Mouse (Mus musculus): ENCODE data around the gene Ndel1. TPM values are rescaled to one million over a fixed set of nuclear protein-coding genes. Genes with fewer than 3 reads are reported as not detected.

Ndel1 gene
- polyA plus RNA-seq, 1 experiment = not detected

DNA sequence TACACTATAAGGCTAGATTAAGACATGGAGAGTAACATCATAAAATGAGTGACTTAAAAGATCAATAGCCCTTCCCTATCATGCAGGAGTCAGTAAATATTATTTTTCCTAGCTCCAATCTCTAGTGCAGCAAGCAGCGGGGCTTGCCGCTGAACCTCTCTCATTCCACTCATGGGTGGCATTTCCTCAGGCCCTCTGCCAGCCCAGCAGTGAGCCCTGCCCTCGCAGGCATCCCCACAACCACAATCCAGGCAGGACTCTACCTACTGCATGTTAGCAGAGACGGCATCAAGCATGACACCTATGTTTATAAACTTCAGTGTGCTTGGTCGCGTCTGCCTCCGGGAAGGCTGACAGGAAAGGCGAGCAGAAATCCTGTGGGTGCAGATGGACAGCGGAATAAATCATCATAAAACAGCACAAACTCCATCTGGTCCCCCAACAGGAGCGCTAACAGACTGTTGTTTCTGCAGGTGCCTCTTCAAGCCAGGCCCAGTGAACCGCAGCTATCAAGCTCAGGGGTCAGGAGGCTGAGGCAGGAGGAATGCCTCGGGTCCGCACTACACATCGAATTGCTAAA, 52.3 kb downstream of the Ndel1 start:
- 90% methylated on average over 14 of the region's 14 CpGs for WGBS
- Histone ChIP-seq H3K4me3 (ENCODE audit: insufficient read depth, low read depth, low read length) (no peak overlapping the region), H3K27ac (ENCODE audit: insufficient read depth, low read depth, low read length) (no peak overlapping the region), H3K4me1 (ENCODE audit: control insufficient read depth, insufficient read depth, low read length) (peaks cover 3% of the 10 kb centered on the region; the same call in 1 of the 2 replicates)
- TF ChIP-seq CTCF (IDR thresholded peaks at IDR 0.05; ENCODE audit: insufficient read depth, low read depth, low read length) (no peak), POLR2A (IDR thresholded peaks at IDR 0.05; ENCODE audit: insufficient read depth, low read depth, low read length) (no peak)

DNA sequence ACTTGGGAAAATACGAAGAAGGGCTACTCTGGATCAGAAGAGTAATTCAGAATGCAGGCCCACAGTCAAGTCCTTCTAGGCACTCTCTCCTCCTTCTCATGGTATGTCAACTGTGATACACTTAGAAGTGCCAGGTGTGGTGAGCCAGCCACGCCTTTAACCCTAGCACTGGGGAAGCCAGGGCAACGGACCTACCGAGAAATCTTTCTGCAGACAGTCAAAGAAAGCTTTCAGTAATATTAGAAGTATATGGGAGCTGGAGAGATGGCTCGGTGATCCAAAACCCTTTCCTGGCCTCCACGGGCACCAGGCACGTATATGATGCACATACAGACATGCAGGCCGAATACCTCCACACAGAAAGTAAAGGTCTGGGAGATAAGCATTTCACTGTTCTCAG, 53.2 kb downstream of the Ndel1 start:
- WGBS = 87% methylated on average over 8 of the region's 8 CpGs
- Histone ChIP-seq H3K4me1 (ENCODE audit: control insufficient read depth, insufficient read depth, low read length) (peaks cover 3% of the 10 kb centered on the region; the same call in 1 of the 2 replicates), H3K4me3 (ENCODE audit: insufficient read depth, low read depth, low read length) (no peak overlapping the region), H3K27ac (ENCODE audit: insufficient read depth, low read depth, low read length) (no peak overlapping the region)
- TF ChIP-seq CTCF (IDR thresholded peaks at IDR 0.05; ENCODE audit: insufficient read depth, low read depth, low read length) (no peak), POLR2A (IDR thresholded peaks at IDR 0.05; ENCODE audit: insufficient read depth, low read depth, low read length) (no peak)

DNA sequence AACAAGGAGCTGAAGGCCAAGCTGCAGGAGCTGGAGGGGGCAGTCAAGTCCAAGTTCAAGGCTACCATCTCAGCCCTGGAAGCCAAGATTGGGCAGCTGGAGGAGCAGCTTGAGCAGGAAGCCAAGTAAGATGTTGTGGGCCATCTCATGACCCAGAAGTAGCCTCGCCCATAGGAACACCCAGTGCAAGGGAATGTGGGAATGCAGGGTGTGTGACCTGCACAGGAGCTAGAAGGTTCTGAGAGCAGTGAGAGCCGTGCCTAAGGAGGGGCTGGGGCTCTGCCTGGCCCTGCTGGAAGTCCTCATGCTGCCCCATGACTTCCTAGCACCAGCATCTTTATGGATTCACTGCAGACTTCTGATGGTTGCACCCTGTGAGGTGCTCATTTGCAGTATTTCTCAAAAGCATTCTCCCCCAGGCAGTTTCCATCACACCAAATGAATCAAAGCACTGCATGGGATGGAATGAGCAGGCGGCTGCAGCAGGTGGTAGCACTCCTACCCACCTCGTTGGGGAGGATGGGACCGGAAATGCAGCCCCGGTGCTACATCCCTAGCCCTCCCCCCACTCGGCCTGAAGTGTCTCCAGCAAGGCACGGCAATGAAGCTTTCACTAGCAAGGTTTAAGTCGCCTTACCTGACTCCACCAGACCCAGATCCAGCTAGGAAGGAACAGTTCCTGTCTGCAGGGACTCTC, 59.6 kb downstream of the Ndel1 start:
- TF ChIP-seq POLR2A (IDR thresholded peaks at IDR 0.05; ENCODE audit: insufficient read depth, low read depth, low read length) (no peak), CTCF (IDR thresholded peaks at IDR 0.05; ENCODE audit: insufficient read depth, low read depth, low read length) (no peak)
- H3K4me1 ChIP-seq (ENCODE audit: control insufficient read depth, insufficient read depth, low read length) = no peaks in the 10 kb centered on the region
- WGBS = 80% methylated on average over 9 of the region's 9 CpGs
- no peak overlapping the region for H3K27ac ChIP-seq (ENCODE audit: insufficient read depth, low read depth, low read length)
- no peak overlapping the region for H3K4me3 ChIP-seq (ENCODE audit: insufficient read depth, low read depth, low read length)

DNA sequence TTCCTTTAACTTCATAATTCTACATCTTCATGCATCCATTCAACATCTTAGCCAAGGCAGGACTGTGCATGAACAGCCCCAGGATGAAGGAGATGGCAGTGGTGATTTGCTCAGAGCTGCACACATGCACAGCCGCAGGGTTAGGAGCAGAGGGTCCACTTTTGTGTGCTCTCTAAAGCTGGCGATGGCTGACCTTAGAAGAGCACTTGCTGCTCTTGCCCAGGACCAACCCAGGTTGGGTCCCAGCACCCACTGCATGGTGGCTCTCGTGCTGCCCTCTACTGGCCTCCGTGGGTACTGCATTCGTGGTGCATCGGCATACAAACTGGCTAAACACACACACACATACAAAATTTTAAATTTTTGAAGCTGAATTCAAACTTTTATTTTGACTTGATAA, 63.9 kb downstream of the Ndel1 start:
- H3K4me3 ChIP-seq (ENCODE audit: insufficient read depth, low read depth, low read length) = no peak overlapping the region
- 30% methylated on average over 6 of the region's 6 CpGs for WGBS
- TF ChIP-seq CTCF (IDR thresholded peaks at IDR 0.05; ENCODE audit: insufficient read depth, low read depth, low read length) = peak; percentile 87
- no peak for TF ChIP-seq POLR2A (IDR thresholded peaks at IDR 0.05; ENCODE audit: insufficient read depth, low read depth, low read length)
- H3K27ac ChIP-seq (ENCODE audit: insufficient read depth, low read depth, low read length) = no peak overlapping the region
- no peaks in the 10 kb centered on the region for H3K4me1 ChIP-seq (ENCODE audit: control insufficient read depth, insufficient read depth, low read length)

DNA sequence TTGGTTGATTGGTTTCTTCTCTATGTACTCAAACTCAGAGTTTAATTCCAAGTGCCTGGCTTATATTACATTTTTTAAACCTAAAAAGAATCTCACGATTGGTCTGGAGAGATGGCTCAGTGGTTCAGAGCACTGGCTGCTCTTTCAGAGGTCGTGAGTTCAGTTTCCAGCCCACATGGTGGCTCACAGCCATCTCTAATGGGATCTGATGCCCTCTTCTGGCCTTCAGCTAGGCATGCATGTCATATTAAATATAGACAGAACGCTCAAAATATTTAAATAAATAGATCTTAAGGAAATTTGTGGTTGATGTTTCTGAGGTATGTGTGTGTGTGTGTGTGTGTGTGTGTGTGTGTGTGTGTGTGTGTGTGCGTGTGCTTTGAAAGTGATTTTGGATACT, 66.5 kb downstream of the Ndel1 start:
- 49% methylated on average over 4 of the region's 4 CpGs for WGBS
- TF ChIP-seq POLR2A (IDR thresholded peaks at IDR 0.05; ENCODE audit: insufficient read depth, low read depth, low read length) (no peak), CTCF (IDR thresholded peaks at IDR 0.05; ENCODE audit: insufficient read depth, low read depth, low read length) (no peak)
- no peak overlapping the region for H3K27ac ChIP-seq (ENCODE audit: insufficient read depth, low read depth, low read length)
- H3K4me1 ChIP-seq (ENCODE audit: control insufficient read depth, insufficient read depth, low read length) = no peaks in the 10 kb centered on the region
- H3K4me3 ChIP-seq (ENCODE audit: insufficient read depth, low read depth, low read length) = no peak overlapping the region

DNA sequence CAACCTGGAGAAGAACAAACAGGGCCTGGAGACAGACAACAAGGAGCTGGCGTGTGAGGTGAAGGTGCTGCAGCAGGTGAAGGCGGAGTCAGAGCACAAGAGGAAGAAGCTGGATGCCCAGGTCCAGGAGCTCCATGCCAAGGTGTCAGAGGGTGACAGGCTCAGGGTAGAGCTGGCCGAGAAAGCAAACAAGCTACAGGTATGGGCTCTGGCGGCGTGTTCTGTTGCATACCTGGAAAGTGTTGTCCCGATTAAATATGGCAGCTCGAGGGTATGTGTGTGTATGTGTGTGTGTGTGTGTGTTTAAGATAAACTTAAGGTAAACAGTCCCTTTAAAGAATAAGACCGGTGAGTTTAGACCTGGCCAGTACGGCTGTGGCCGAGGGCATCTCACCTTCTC, 73.4 kb downstream of the Ndel1 start:
- WGBS = 96% methylated on average over 10 of the region's 10 CpGs
- Histone ChIP-seq H3K27ac (ENCODE audit: insufficient read depth, low read depth, low read length) (no peak overlapping the region), H3K4me3 (ENCODE audit: insufficient read depth, low read depth, low read length) (no peak overlapping the region), H3K4me1 (ENCODE audit: control insufficient read depth, insufficient read depth, low read length) (no peaks in the 10 kb centered on the region)
- TF ChIP-seq CTCF (IDR thresholded peaks at IDR 0.05; ENCODE audit: insufficient read depth, low read depth, low read length) (no peak), POLR2A (IDR thresholded peaks at IDR 0.05; ENCODE audit: insufficient read depth, low read depth, low read length) (no peak)

DNA sequence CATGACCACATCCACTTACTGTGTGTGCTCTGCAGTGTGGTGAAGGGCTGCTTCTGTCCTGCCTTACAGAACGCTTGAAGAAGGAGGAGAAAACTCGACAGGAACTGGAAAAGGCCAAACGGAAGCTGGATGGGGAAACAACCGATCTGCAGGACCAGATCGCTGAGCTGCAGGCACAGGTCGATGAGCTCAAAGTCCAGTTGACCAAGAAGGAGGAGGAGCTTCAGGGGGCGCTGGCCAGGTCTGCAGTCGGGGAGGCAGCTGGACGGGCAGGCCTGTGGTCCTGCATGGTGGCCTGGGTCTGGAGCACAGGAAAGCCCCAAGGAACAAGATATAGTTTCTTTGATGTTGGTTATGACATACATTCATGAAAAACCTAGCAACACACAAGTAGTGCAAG, 79.9 kb downstream of the Ndel1 start:
- TF ChIP-seq CTCF (IDR thresholded peaks at IDR 0.05; ENCODE audit: insufficient read depth, low read depth, low read length) (no peak), POLR2A (IDR thresholded peaks at IDR 0.05; ENCODE audit: insufficient read depth, low read depth, low read length) (no peak)
- Histone ChIP-seq H3K4me1 (ENCODE audit: control insufficient read depth, insufficient read depth, low read length) (no peaks in the 10 kb centered on the region), H3K4me3 (ENCODE audit: insufficient read depth, low read depth, low read length) (no peak overlapping the region), H3K27ac (ENCODE audit: insufficient read depth, low read depth, low read length) (no peak overlapping the region)
- 90% methylated on average over 9 of the region's 9 CpGs for WGBS

DNA sequence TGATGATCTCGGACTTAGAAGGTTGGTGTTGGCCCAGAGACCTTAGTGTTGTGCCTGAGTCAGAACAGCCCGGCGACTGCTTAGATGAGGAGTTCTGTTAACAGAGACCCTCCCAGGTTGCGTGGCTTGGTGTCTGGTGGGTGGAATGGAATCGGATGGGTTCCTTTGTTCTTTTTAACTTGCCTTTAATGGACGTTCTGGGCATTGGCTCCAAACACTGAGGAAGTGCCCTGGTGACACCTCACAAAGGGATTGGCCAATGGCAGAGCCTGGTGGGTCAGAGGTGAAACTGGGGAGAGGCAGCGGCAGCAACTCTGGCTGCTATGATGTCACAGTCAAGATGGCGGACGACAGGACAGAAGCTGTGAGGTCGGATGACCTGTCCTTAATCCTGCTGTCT, 80.9 kb downstream of the Ndel1 start:
- H3K4me1 ChIP-seq (ENCODE audit: control insufficient read depth, insufficient read depth, low read length) = no peaks in the 10 kb centered on the region
- H3K4me3 ChIP-seq (ENCODE audit: insufficient read depth, low read depth, low read length) = no peak overlapping the region
- no peak overlapping the region for H3K27ac ChIP-seq (ENCODE audit: insufficient read depth, low read depth, low read length)
- TF ChIP-seq POLR2A (IDR thresholded peaks at IDR 0.05; ENCODE audit: insufficient read depth, low read depth, low read length) (no peak), CTCF (IDR thresholded peaks at IDR 0.05; ENCODE audit: insufficient read depth, low read depth, low read length) (no peak)
- 92% methylated on average over 10 of the region's 10 CpGs for WGBS

DNA sequence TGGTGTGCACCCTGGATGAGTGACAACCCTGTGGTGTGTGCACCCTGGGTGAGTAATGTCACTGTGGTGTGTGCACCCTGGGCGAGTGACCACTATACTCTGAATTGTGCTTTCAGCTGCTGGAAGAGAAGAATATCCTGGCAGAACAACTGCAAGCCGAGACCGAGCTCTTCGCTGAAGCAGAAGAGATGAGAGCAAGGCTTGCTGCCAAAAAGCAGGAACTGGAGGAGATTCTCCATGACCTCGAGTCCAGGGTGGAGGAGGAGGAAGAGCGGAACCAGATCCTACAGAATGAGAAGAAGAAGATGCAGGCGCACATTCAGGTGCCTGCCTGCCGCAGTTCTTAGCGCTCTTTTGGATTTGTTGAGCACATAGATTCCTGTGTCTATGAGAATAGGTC, 84.4 kb downstream of the Ndel1 start:
- H3K27ac ChIP-seq (ENCODE audit: insufficient read depth, low read depth, low read length) = no peak overlapping the region
- 70% methylated on average over 9 of the region's 9 CpGs for WGBS
- no peak for TF ChIP-seq CTCF (IDR thresholded peaks at IDR 0.05; ENCODE audit: insufficient read depth, low read depth, low read length)
- no peak for TF ChIP-seq POLR2A (IDR thresholded peaks at IDR 0.05; ENCODE audit: insufficient read depth, low read depth, low read length)
- H3K4me3 ChIP-seq (ENCODE audit: insufficient read depth, low read depth, low read length) = no peak overlapping the region
- no peaks in the 10 kb centered on the region for H3K4me1 ChIP-seq (ENCODE audit: control insufficient read depth, insufficient read depth, low read length)
